Mouse (Mus musculus) adrenal gland, adult 18-20 months (tissue): Measurements from ENCODE around the gene Gpr173. TPM values are rescaled to one million over a fixed set of nuclear protein-coding genes. Genes with fewer than 3 reads are reported as not detected.
"Not testable (repeated sequence)": the region's sequence is repeated elsewhere in the genome, so short reads cannot be mapped to it uniquely, and the experiment has no call there.

Experiments
- DNase-seq, 2 experiments: peaks; one replicate each; pipeline ENCODE4 v3.0.0; 2021 to 2022; ENCODE audit warnings: low spot score in 2 of 2
- long read RNA-seq, 2 experiments: library from polyadenylated mRNA; stranded (forward); transcript quantifications; one replicate each; pipeline ENCODE4 v2.0.0; 2021
- total RNA-seq, 2 experiments: library from RNA; stranded (reverse); gene quantifications; 1 replicate in 1 of 2; 2 replicates in 1 of 2; pipeline ENCODE4 v1.2.3; 2021

Gpr173 gene
- 1 to 10 TPM; 1.1 to 1.5 TPM for total RNA-seq
- long read RNA-seq, experiment 1, partial matches to known transcripts, result 0 of 1 reads
- long read RNA-seq, experiment 1, other reads (novel, unspliced or antisense), result 0 of 1 reads
- long read RNA-seq, experiment 2, result 0 reads

- peak; percentile 7 to 20 for DNase-seq
These were observed at the start of gene Gpr173 for GRCm38 (mm10) chrX:152368397-152369273. Gpr173 (minus strand) TSS chrX:152368704.

DNA sequence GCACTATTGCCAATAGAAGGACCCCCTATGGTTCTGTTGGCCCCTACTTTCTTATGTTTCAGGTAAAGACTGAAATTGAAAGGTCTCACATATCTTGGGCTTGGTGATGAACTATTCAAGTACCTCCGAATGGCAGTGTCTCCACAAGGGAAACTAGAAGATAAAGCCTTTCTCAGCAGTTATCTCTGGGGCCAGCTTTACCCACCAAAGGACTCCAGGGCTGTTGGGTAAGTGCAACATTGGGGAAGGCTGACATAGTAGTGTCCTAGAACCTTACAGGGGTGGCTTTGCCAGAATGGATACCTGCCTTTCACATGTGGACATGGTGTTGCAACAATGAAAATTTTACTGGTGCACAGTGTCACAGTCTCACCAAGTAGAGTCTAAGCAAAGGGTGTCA lies 34.7 kb upstream of the Gpr173 start:
- no peak for DNase-seq

DNA sequence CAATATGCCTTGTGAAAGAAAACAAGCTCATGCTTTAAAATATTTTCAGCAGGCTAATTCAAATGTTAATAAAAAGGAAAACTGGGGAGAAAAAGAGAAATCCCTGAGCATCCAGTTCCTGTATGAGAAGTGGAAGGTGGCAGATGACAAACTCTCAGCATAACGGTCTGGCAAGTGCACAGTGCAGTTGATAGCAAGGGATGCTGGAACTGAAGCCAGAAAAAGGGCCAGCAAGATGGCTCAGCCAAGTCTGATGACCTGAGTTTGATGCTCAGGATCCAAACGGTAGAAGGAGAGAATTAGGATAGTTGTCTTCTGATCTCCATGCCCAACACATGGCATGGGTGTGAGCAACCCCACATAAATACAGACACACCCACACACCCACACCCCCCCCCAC lies 31.6 kb upstream of the Gpr173 start:
- DNase-seq, result no peak

DNA sequence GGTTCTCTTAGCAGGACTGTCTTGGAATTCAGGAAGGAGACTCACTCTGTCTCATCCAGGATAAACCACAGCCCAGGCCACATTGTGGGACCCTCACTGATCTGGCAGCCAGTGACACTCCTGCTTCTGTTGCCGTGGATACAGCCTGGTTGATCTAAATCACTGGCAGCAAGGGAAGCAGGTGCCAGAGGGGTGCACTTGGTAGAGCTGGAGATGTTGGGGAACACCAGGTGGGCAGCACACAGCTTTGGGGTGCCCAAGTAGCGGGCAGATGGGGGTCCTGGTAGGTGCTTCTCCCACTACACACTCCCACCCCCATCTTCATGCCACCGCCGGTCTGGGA lies 479 bp downstream of the Gpr173 start:
- no peak for DNase-seq

DNA sequence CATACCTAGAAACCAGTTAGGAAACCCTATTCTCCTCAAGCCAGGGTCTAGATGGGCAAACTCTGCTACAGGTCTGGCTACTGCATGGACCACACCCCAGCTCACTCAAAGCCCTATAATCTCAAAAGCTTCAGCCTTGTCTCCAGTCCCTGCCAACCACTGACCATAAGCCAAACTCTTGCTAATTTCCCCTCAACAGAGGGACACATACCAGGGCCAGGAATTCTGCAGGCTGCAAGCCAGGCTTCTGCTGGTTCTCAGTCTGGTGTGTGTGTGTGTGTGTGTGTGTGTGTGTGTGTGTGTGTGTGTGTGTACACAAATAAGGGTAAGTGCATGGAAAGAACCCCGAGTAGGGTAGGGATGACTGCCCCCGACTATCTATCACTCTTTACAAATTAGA lies 2.1 kb downstream of the Gpr173 start:
- DNase-seq, result no peak

GRCm38 (mm10) chrX:152352553-152353153 lies 15.9 kb downstream of the Gpr173 start:
- no peak for DNase-seq

GRCm38 (mm10) chrX:152347041-152347440 lies 21.5 kb downstream of the Gpr173 start:
- no peak for DNase-seq

DNA sequence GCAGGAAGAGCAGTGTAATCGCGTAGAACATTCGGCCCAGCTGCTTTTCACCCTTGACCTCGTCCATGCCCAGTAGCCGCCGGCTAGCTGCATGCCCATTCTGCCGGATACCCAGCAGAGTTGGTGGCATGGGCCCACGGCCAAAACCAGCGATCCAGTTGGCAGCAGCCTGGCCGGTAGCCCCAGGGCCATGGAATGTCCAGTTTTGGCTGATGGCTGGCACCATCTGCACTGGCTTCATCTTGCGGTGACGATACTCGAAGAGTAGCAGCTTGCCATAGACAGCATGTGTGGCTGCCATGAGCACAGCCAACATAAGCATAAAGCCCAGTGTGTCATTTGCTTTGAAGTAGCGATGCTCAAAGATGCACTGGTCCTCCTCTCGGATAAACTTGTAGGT lies 21.9 kb downstream of the Gpr173 start:
- DNase-seq, result no peak

- DNase-seq, result no peak
These were observed 25.6 kb downstream of the Gpr173 start for GRCm38 (mm10) chrX:152342903-152343302.

- peak; percentile 81 to 84 for DNase-seq
These were observed 26.1 kb downstream of the Gpr173 start, which contains the start of gene Tspyl2 for GRCm38 (mm10) chrX:152342358-152342901. Tspyl2 (minus strand) TSS chrX:152342425.

DNA sequence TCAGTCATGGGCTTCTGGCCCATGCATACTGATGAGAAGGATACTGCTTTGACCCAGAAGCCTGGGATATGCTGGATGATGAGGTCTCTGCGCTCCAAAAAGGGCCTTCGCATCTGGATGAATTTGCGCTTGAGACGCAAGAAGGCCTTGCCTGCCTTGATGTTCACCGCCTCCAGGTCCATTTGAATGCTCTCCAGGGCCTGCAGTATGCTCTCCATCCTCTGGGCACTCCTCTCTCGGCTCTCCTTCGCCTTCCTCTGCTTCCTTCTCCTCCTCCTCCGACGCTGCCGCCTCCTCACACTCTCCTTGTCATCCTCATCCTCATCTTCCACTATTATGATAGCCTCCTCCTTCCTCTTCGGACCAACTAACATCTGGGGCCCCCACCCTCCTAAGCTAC lies 27.0 kb downstream of the Gpr173 start:
- DNase-seq, result no peak

DNA sequence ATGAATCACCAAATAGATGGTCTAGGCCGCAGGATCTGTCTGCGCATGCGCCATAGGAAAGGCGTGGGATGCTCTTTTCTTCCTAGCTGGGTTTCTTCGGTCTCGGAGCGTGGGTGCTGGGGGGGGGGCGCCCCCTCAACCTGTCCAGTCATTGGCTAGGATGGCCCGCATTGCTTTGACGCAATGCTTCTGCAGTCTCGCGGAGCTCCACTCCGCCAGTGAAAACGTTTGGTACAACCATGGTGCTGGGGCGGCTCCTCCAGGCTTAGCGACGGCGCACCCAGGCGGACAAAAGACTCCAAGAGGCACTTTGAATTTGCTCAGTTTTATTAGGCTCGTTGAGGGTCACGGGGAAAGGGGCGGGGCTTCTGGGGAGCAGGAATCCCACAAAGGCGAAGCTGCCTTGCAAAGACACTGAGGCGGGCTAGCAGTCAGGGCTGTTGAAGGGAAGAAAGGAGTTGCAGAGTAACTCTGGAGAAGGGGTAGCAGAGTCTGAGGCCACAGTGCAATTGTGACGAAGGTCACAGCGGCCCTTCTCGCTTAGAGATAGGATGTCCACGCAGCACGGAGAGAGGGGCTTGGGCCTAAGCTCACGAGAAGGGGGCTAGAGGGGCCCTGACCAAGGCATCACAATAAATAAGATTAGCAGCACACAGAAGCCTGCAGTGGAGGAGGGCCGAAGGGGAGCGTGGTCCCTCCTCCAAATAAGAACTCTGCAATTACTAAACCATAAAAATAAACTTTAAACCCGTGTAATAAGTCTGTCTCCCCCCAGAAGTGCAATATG lies 31.8 kb downstream of the Gpr173 start:
- DNase-seq, result peak; percentile 72 to 77

- not testable (repeated sequence) for DNase-seq
These were observed 32.4 kb downstream of the Gpr173 start for GRCm38 (mm10) chrX:152336123-152336522.

DNA sequence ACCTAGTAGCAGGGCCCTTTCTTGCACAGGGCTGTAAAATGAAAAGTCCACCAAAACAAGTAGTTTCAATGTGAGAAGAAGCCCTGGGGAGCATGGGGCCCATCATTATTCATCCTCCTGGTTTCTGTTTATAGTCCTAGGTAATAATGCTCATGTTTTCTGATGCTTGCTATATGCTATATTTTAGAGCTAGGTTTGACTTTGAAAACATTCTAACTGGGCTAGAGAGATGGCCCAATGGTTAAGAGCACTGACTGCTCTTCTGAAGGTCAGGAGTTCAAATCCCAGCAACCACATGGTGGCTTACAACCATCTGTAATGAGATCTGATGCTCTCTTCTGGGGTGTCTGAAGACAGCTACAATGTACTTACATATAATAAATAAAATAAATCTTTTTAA lies 39.1 kb downstream of the Gpr173 start:
- not testable (repeated sequence) for DNase-seq

GRCm38 (mm10) chrX:152327689-152328052 lies 40.8 kb downstream of the Gpr173 start:
- no peak for DNase-seq

DNA sequence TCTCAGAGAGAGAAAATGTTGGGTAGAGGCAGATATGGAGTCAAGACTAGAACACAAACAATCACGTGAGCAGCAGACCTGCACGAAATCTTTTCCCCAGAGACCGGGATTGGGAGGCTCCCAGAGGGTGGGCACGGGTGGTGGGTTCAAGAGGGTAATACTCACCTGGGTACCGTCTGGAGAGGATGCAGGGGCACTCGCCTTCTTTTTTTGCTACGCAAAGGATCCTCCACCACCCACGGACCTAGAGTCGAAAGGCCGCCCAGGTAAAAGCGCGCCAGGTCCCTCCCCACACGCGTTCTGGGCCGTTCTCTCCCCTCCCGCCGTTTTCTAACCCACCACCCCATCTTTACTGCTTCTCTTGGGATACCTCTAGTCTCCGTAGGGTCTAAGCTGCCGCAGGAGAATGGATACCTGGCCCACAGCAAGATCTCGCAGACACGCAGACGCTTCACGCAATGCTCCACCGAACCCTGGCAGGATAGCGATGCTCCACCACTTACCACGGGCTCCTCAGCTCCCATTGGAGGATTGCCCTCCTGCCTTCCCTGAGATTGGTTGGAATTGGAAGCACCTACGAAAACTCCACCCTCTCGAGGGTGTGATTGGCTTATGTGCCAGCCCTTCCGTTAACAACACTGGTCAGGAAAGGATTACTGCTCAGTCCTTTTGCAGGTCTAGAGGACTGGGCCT lies 41.4 kb downstream of the Gpr173 start, which contains the start of gene Kantr:
Gene Kantr (minus strand): TSS at position 500 of the 693 bp plus-strand sequence.
- DNase-seq, result peak; percentile 46 to 56

DNA sequence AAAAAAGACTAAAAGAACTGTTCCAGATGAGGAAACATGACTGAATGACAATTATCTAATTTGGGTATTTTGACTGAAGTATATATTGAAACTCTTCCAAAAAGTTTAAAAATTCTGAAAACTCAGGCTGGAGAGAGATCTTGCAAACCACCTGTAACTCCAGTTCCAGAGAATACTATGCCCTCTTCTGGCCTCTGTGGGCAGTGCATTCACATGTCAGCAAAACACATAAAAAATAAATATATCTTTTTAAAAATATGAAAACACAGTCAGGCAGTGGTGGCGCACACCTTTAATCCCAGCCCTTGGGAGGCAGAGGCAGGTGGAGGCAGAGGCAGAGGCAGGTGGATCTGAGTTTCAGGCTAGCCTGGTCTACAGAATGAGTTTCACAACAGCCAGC lies 44.9 kb downstream of the Gpr173 start:
- no peak for DNase-seq

- DNase-seq, result no peak
These were observed 45.7 kb downstream of the Gpr173 start for GRCm38 (mm10) chrX:152322776-152323175.

DNA sequence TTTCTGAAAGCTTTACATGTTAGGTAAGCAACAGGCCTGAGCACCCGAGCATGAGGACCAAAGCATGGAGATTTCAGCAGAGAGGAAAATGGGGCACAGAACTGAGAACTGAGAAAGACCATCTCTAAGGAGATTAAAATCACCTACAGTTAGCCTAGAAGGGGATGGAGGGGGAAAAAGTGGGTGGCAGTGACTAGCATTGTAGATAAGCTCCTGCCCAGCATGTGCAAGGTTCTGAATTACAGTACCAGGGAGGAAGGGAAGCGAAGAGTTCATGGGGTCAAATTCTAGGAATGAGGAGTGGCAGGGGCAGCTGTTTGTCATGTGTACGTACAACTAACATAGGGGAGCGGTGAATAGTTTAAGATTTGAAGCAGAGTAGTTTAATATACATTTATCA lies 48.0 kb downstream of the Gpr173 start:
- DNase-seq, result no peak

GRCm38 (mm10) chrX:152307942-152308341 lies 60.6 kb downstream of the Gpr173 start:
- DNase-seq, result peak; percentile 27 to 39

- DNase-seq, result no peak
These were observed 61.1 kb downstream of the Gpr173 start for GRCm38 (mm10) chrX:152307371-152307770.
